Mouse (Mus musculus) embryonic facial prominence, embryonic 11.5 days (tissue): ENCODE results near the gene Ints6. TPM values are rescaled to one million over a fixed set of nuclear protein-coding genes. Genes with fewer than 3 reads are reported as not detected.
A peak's percentile ranks its signal among the peaks of the same experiment; 100 is the strongest.

Source experiments
- ATAC-seq: fragments of 200-750 bp; cut with Nextera tagmentation; replicated peaks from 2 replicates; pipeline ENCODE4 v1.8.0; 2017; ENCODE audit warnings: low read depth; ENCODE audit not compliant: insufficient number of reproducible peaks, low FRiP score, low TSS enrichment
- DNase-seq: peaks from one replicate; pipeline ENCODE4 v3.0.0-alpha.2; 2015; ENCODE audit warnings: low spot score
- H3K27ac ChIP-seq: fragments of 300-500 bp; sonication (generic); replicated peaks from 2 replicates; pipeline ENCODE4 v1.5.1; 2014; ENCODE audit warnings: mild to moderate bottlenecking, low read depth, low read length, control low read depth
- H3K27me3 ChIP-seq: fragments of 300-500 bp; sonication (generic); 2 replicates; pipeline ENCODE4 v1.6.1; 2014; ENCODE audit warnings: mild to moderate bottlenecking, low read length, moderate library complexity, mixed read lengths; ENCODE audit not compliant: control insufficient read depth, insufficient read depth
- H3K36me3 ChIP-seq: fragments of 300-500 bp; sonication (generic); replicated peaks from 2 replicates; pipeline ENCODE4 v1.6.1; 2014; ENCODE audit warnings: low read depth, mild to moderate bottlenecking, low read length, moderate library complexity, mixed read lengths; ENCODE audit not compliant: control insufficient read depth, insufficient read depth
- H3K4me1 ChIP-seq: fragments of 300-500 bp; sonication (generic); 2 replicates; pipeline ENCODE4 v1.6.1; 2014; ENCODE audit warnings: low read length, mixed read lengths; ENCODE audit not compliant: control insufficient read depth, insufficient read depth
- H3K4me2 ChIP-seq: fragments of 300-500 bp; sonication (generic); 2 replicates; pipeline ENCODE4 v1.6.1; 2014; ENCODE audit warnings: low read depth, mild to moderate bottlenecking, control low read depth, low read length, moderate library complexity
- H3K4me3 ChIP-seq: fragments of 300-500 bp; sonication (generic); 2 replicates; pipeline ENCODE4 v1.5.1; 2014; ENCODE audit warnings: low read depth, low read length, control low read depth
- H3K9ac ChIP-seq: fragments of 300-500 bp; sonication (generic); replicated peaks from 2 replicates; pipeline ENCODE4 v1.6.1; 2014; ENCODE audit warnings: mild to moderate bottlenecking, control low read depth, low read length
- H3K9me3 ChIP-seq: fragments of 300-500 bp; sonication (generic); replicated peaks from 2 replicates; pipeline ENCODE4 v1.6.1; 2016; ENCODE audit warnings: mild to moderate bottlenecking, low read length, inconsistent platforms, mixed read lengths; ENCODE audit not compliant: control insufficient read depth
- WGBS: fragments of 180-500 bp; shearing (Covaris S2); extraction: QIAGEN DNeasy Blood & Tissue Kit; methylation state at CpG from one replicate; pipeline ENCODE4 v1.1.7; 2014; 5-methylcytosine and 5-hydroxymethylcytosine counted together
- polyA plus RNA-seq: library from polyadenylated mRNA; unstranded; fragments of >200 nt; fragmentation: Nextera tagmentation; extraction: Ambion mirVana; gene quantifications from 2 replicates; pipeline ENCODE4 v1.2.1, GENCODE M21; 2014

The Ints6 gene
- polyA plus RNA-seq: 24.2 and 26.9 TPM in 2 replicates

- WGBS: under 1% methylated on average over 69 of the region's 72 CpGs
Measured at GRCm38 (mm10) chr14:62761036-62761881, at the start of gene Ints6. Gene Ints6 (minus strand): TSS chr14:62761169.

GRCm38 (mm10) chr14:62808661-62809523, 47.9 kb upstream of the Ints6 start:
- Histone ChIP-seq H3K9ac (no peak overlapping the region), H3K27me3 (no peaks in the 10 kb centered on the region), H3K4me2 (no peak overlapping the region), H3K36me3 (no peaks in the 10 kb centered on the region), H3K9me3 (no peaks in the 10 kb centered on the region), H3K4me3 (no peak overlapping the region), H3K27ac (no peak overlapping the region), H3K4me1 (no peaks in the 10 kb centered on the region)
- ATAC-seq (no peak), DNase-seq (no peak)
- 67% methylated on average over 7 of the region's 7 CpGs for WGBS

More at GRCm38 (mm10) chr14:62761036-62761881, at the start of gene Ints6:
- peak; percentile 99 for DNase-seq
- Histone ChIP-seq H3K36me3 (no peaks in the 10 kb centered on the region; the same call in 1 of the 2 replicates), H3K27ac (peak within 1 kb of the TSS; percentile 97), H3K4me3 (peak within 1 kb of the TSS; percentile 99), H3K4me1 (no peaks in the 10 kb centered on the region), H3K4me2 (peak within 1 kb of the TSS; percentile 81), H3K9ac (peak within 1 kb of the TSS; percentile 96), H3K27me3 (no peaks in the 10 kb centered on the region), H3K9me3 (no peaks in the 10 kb centered on the region)
- ATAC-seq: peak; percentile 94

GRCm38 (mm10) chr14:62806921-62807320, 46.0 kb upstream of the Ints6 start:
- ATAC-seq: no peak
- H3K4me3 ChIP-seq: no peak overlapping the region
- 64% methylated on average over 3 of the region's 3 CpGs for WGBS
- H3K27me3 ChIP-seq: no peaks in the 10 kb centered on the region
- H3K4me2 ChIP-seq: no peak overlapping the region
- H3K4me1 ChIP-seq: no peaks in the 10 kb centered on the region
- no peak overlapping the region for H3K27ac ChIP-seq
- no peak for DNase-seq
- no peaks in the 10 kb centered on the region for H3K36me3 ChIP-seq
- no peak overlapping the region for H3K9ac ChIP-seq
- no peaks in the 10 kb centered on the region for H3K9me3 ChIP-seq

- no peak overlapping the region for H3K4me3 ChIP-seq
- DNase-seq: no peak
- H3K9me3 ChIP-seq: no peaks in the 10 kb centered on the region
- H3K27me3 ChIP-seq: no peaks in the 10 kb centered on the region
- 75% methylated on average over 5 of the region's 5 CpGs for WGBS
- no peak overlapping the region for H3K27ac ChIP-seq
- ATAC-seq: no peak
- H3K9ac ChIP-seq: no peak overlapping the region
- H3K36me3 ChIP-seq: no peaks in the 10 kb centered on the region
- no peaks in the 10 kb centered on the region for H3K4me1 ChIP-seq
- no peak overlapping the region for H3K4me2 ChIP-seq
Measured at GRCm38 (mm10) chr14:62803204-62803603, 42.2 kb upstream of the Ints6 start.

GRCm38 (mm10) chr14:62800791-62801190, 39.8 kb upstream of the Ints6 start:
- Histone ChIP-seq H3K27ac (no peak overlapping the region), H3K4me2 (no peak overlapping the region), H3K36me3 (no peaks in the 10 kb centered on the region), H3K9me3 (no peaks in the 10 kb centered on the region), H3K9ac (no peak overlapping the region), H3K27me3 (no peaks in the 10 kb centered on the region), H3K4me1 (no peaks in the 10 kb centered on the region), H3K4me3 (no peak overlapping the region)
- 86% methylated on average over 3 of the region's 3 CpGs for WGBS
- ATAC-seq (no peak), DNase-seq (no peak)

GRCm38 (mm10) chr14:62798608-62799101, 37.7 kb upstream of the Ints6 start:
- peak; percentile 68 for DNase-seq
- no peaks in the 10 kb centered on the region for H3K27me3 ChIP-seq
- no peak overlapping the region for H3K4me3 ChIP-seq
- H3K4me2 ChIP-seq: no peak overlapping the region
- ATAC-seq: 0 out of 2 replicates have a peak, but pooled peaks have one; percentile 72
- H3K9ac ChIP-seq: no peak overlapping the region
- no peak overlapping the region for H3K27ac ChIP-seq
- no peaks in the 10 kb centered on the region for H3K36me3 ChIP-seq
- H3K9me3 ChIP-seq: no peaks in the 10 kb centered on the region
- under 1% methylated on average over 4 of the region's 4 CpGs for WGBS
- H3K4me1 ChIP-seq: no peaks in the 10 kb centered on the region

- Histone ChIP-seq H3K4me2 (no peak overlapping the region), H3K27me3 (no peaks in the 10 kb centered on the region), H3K4me3 (no peak overlapping the region), H3K9ac (no peak overlapping the region), H3K36me3 (no peaks in the 10 kb centered on the region), H3K4me1 (no peaks in the 10 kb centered on the region), H3K9me3 (no peaks in the 10 kb centered on the region), H3K27ac (no peak overlapping the region)
- 88% methylated on average over 7 of the region's 7 CpGs for WGBS
- ATAC-seq: no peak
- no peak for DNase-seq
Measured at GRCm38 (mm10) chr14:62795719-62796118, 34.8 kb upstream of the Ints6 start.
